Mouse (Mus musculus): Measurements from ENCODE around the gene Impg1.

- TF ChIP-seq CTCF (IDR thresholded peaks at IDR 0.05; ENCODE audit: low read depth), result no peak
- TF ChIP-seq EP300 (IDR thresholded peaks at IDR 0.05; ENCODE audit: low read depth), result no peak
Measured at GRCm38 (mm10) chr9:80391404-80391803, 73.9 kb downstream of the Impg1 start.

Measured in liver, embryonic 14.5 days (tissue).